Mouse (Mus musculus) spleen, adult 2 months (tissue): ENCODE measurements around the gene Rbp1. TPM values are rescaled to one million over a fixed set of nuclear protein-coding genes. Genes with fewer than 3 reads are reported as not detected.

Experiments
- DNase-seq, 2 experiments: peaks; one replicate each; pipeline versions ENCODE4 v3.0.0 to v3.0.0-alpha.2; 2012 to 2021; ENCODE audit warnings: low spot score in 2 of 2, low read depth in 1 of 2
- H3K27ac ChIP-seq: fragments of 200-500 bp; 2 replicates; pipeline ENCODE4 v1.5.1; 2012; ENCODE audit warnings: low read length, inconsistent platforms; ENCODE audit not compliant: insufficient read depth
- H3K27me3 ChIP-seq: fragments of 200-500 bp; 2 replicates; pipeline ENCODE4 v1.6.1; 2012; ENCODE audit warnings: mild to moderate bottlenecking, moderate library complexity, low read length, inconsistent platforms; ENCODE audit not compliant: control insufficient read depth, insufficient read depth
- H3K36me3 ChIP-seq: fragments of 200-500 bp; 2 replicates; pipeline ENCODE4 v1.6.1; 2012; ENCODE audit warnings: mild to moderate bottlenecking, low read length, inconsistent platforms; ENCODE audit not compliant: control insufficient read depth, insufficient read depth
- H3K4me1 ChIP-seq: fragments of 200-500 bp; 2 replicates; pipeline ENCODE4 v1.6.1; 2011; ENCODE audit warnings: inconsistent platforms; ENCODE audit not compliant: control insufficient read depth, insufficient read depth, insufficient read length
- H3K4me3 ChIP-seq: fragments of 200-500 bp; 2 replicates; pipeline ENCODE4 v1.5.1; 2011; ENCODE audit warnings: mild to moderate bottlenecking, inconsistent platforms; ENCODE audit not compliant: insufficient read depth, insufficient read length; ENCODE audit errors: extremely low read depth
- CTCF ChIP-seq: fragments of 200-500 bp; IDR thresholded peaks from 2 replicates; pipeline ENCODE4 v1.5.1; 2011; ENCODE audit warnings: mild to moderate bottlenecking, inconsistent platforms; ENCODE audit not compliant: insufficient read depth, insufficient read length, insufficient replicate concordance; ENCODE audit errors: extremely low read depth
- POLR2A ChIP-seq: fragments of 200-500 bp; IDR thresholded peaks from 2 replicates; pipeline ENCODE4 v1.6.1; 2011; ENCODE audit warnings: low read depth, low read length, inconsistent platforms
- WGBS: fragments of 180-500 bp; shearing (Covaris S2); methylation state at CpG from one replicate; pipeline ENCODE4 v1.1.7; 2018; 5-methylcytosine and 5-hydroxymethylcytosine counted together
- polyA plus RNA-seq: library from polyadenylated mRNA; depleted of rRNA; stranded (reverse); fragments of >200 nt; gene quantifications from 2 replicates; pipeline ENCODE4 v1.2.3, GENCODE M21; 2012

The Rbp1 gene
- polyA plus RNA-seq, 1 experiment = 0.72 TPM

DNA sequence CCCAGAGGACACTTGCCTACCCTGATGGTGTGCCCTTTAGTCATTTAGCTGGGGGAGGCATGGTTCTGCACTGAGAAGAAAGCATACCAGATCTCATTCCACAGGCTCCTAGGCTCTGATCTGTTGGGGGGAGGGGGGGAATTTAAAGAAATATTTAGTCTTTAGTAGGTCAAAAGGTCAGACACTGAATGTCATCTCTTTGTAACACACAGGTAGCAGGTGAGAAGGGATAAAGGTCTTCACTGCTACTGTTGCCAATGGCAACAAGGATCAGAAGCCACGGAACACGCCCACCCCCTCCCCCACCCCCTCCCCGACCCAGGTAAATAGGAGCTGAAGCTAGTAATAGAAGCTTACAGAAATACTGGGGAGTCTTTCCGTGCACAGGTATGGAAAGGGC lies 930 bp downstream of the Rbp1 start:
- TF ChIP-seq POLR2A (no peak), CTCF (no peak)
- DNase-seq = no peak
- H3K27me3 ChIP-seq = peaks cover 5% of the 10 kb centered on the region
- H3K4me3 ChIP-seq = no peak overlapping the region
- H3K36me3 ChIP-seq = no peaks in the 10 kb centered on the region
- no peaks in the 10 kb centered on the region for H3K4me1 ChIP-seq
- H3K27ac ChIP-seq = no peak overlapping the region
- WGBS = 56% methylated on average over 4 of the region's 4 CpGs

GRCm38 (mm10) chr9:98424291-98424690 lies 1.5 kb downstream of the Rbp1 start:
- H3K4me1 ChIP-seq = no peaks in the 10 kb centered on the region
- no peak for DNase-seq
- H3K36me3 ChIP-seq = no peaks in the 10 kb centered on the region
- peaks cover 5% of the 10 kb centered on the region for H3K27me3 ChIP-seq
- WGBS = 12% methylated on average over 8 of the region's 8 CpGs
- H3K4me3 ChIP-seq = peak overlapping the region; percentile 11; the same call in 1 of the 2 replicates
- TF ChIP-seq CTCF = no peak
- TF ChIP-seq POLR2A = no peak
- no peak overlapping the region for H3K27ac ChIP-seq

GRCm38 (mm10) chr9:98424725-98425210 lies 2.0 kb downstream of the Rbp1 start:
- TF ChIP-seq CTCF = no peak
- no peak for TF ChIP-seq POLR2A
- Histone ChIP-seq H3K27ac (no peak overlapping the region), H3K4me1 (no peaks in the 10 kb centered on the region), H3K27me3 (peaks cover 5% of the 10 kb centered on the region), H3K4me3 (peak overlapping the region; percentile 21; the same call in 1 of the 2 replicates), H3K36me3 (no peaks in the 10 kb centered on the region)
- WGBS = 4% methylated on average over 38 of the region's 42 CpGs
- DNase-seq = no peak

GRCm38 (mm10) chr9:98425351-98425880 lies 2.7 kb downstream of the Rbp1 start:
- Histone ChIP-seq H3K27me3 (peaks cover 5% of the 10 kb centered on the region), H3K36me3 (no peaks in the 10 kb centered on the region), H3K4me1 (no peaks in the 10 kb centered on the region), H3K4me3 (no peak overlapping the region), H3K27ac (no peak overlapping the region)
- TF ChIP-seq CTCF (no peak), POLR2A (no peak)
- WGBS = 24% methylated on average over 19 of the region's 19 CpGs
- no peak for DNase-seq

DNA sequence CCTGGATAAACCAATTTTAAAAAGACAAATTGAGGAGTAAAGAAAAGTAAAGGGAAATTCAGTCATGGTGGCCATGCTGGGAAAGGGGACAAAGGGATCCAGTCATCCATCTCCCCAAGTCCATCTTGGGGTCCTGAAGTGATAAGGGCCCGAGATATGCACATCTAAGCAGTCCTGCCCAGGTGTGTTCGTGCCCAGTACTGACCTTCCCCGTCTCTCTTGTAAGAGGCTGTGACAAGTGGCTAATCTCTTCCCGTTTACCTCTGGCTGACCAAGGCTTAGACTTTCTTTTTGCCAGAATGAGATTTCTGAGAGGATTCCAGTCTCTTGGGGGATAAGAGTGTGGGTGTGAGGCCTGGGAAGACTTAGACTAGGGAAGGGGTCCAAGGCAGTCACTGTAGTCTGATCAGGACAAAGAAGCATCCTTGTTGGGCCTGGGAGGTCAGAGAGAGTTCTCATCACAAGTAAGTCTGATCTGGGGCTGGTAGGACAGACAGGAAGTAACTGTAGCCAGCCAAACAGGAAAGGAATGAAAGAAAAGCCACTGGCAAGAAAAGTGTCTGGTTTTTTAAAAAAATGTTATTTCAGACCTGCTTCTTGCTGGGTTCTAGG lies 5.3 kb downstream of the Rbp1 start:
- 78% methylated on average over 4 of the region's 4 CpGs for WGBS
- no peak for DNase-seq
- Histone ChIP-seq H3K36me3 (no peaks in the 10 kb centered on the region), H3K27me3 (peaks cover 5% of the 10 kb centered on the region), H3K4me3 (no peak overlapping the region), H3K4me1 (no peaks in the 10 kb centered on the region), H3K27ac (no peak overlapping the region)
- TF ChIP-seq POLR2A = no peak
- TF ChIP-seq CTCF = no peak

DNA sequence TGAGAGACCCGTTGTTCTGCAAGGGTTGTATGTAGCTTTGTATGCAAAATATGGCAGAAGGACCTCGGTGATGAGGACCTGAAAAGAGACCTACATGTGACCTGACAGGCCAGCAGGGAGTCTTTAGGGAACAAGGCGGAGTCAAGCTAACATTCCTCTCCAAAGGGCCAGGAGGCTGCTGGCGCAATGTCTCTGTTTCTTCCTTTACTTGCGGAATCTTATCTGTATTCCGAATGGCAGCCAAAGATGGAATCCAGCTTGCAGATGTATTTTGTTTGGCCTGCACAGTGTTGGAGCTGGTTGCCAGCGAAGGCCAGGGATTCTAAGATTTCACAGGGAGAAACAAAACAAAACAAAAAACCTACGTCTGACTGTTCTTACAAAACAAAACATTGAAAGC lies 6.0 kb downstream of the Rbp1 start:
- H3K36me3 ChIP-seq = no peaks in the 10 kb centered on the region
- peaks cover 5% of the 10 kb centered on the region for H3K27me3 ChIP-seq
- H3K27ac ChIP-seq = no peak overlapping the region
- no peak for DNase-seq
- H3K4me1 ChIP-seq = no peaks in the 10 kb centered on the region
- TF ChIP-seq CTCF = no peak
- no peak for TF ChIP-seq POLR2A
- no peak overlapping the region for H3K4me3 ChIP-seq
- WGBS = 78% methylated on average over 8 of the region's 8 CpGs

GRCm38 (mm10) chr9:98429806-98430205 lies 7.0 kb downstream of the Rbp1 start:
- TF ChIP-seq CTCF (no peak), POLR2A (no peak)
- DNase-seq = no peak
- WGBS = 64% methylated on average over 7 of the region's 7 CpGs
- Histone ChIP-seq H3K27me3 (peaks cover 2% of the 10 kb centered on the region; the same call in 1 of the 2 replicates), H3K27ac (no peak overlapping the region), H3K4me1 (no peaks in the 10 kb centered on the region), H3K36me3 (no peaks in the 10 kb centered on the region), H3K4me3 (no peak overlapping the region)
